Mouse (Mus musculus) layer of hippocampus, adult 9-11 months (tissue): ENCODE data around the gene Cdh23.

Experiments used
- DNase-seq: peaks from one replicate; pipeline ENCODE4 v3.0.0; 2022

Gene Cdh23

DNA sequence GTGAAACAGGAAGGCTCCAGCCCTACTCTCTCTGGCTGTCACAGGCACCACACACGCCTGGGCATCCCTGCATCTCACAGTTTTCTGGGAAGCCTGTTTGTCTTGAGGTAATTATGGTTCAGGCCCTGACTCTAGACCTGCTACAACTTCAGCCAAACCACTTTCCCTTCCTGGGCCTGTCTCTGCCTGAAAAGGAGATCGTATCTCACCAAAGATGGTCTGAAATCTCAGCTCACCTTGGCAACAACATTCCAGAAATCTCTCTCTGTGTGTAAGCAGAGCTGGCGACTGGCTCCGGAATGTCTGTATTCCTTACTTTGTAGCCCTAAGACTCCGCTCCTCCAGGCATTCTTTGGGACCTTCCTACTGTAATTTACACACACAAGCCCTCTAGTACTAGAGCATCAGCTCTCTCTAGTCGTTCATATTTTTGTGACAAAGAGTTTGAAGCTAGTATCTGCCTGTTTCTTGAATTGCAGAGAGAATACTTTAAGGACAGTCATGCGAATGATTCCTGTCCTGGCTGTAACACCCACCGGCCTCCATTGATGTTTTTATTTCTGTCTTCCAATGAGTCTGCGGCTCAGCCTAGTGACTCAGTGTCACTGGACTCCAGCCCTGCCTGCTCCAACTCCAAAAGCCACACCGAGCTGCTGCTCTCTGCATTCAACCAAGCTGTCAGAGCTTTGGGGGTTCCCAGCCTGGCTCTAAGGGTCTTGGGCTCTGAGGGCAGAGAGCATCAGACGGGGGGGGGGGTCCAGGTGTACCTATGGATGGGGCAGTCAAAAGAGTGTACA lies 341.2 kb downstream of the Cdh23 start:
- DNase-seq = no peak

DNA sequence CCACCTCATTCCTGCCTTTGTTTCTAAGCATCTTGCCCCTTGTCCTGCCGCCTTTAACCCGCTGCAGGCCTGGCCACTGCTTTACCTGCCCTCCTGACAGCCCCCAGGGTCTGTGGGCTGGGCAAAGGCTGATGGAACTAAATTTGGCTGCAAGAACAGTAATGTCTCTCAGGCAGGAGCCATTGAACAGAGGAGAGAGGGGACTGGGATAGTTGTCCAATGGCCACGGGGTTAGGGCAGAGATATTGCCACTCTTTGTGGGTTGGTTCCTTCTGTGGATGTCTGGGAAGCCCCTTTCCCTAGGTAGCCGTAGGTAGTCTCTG lies 342.3 kb downstream of the Cdh23 start:
- no peak for DNase-seq

- no peak for DNase-seq
Measured at GRCm38 (mm10) chr10:60353241-60354002, 342.9 kb downstream of the Cdh23 start.

- DNase-seq = no peak
Measured at GRCm38 (mm10) chr10:60351761-60352455, 344.4 kb downstream of the Cdh23 start.

- no peak for DNase-seq
Measured at GRCm38 (mm10) chr10:60351248-60351647, 345.0 kb downstream of the Cdh23 start.

- no peak for DNase-seq
Measured at GRCm38 (mm10) chr10:60350805-60351167, 345.5 kb downstream of the Cdh23 start.

DNA sequence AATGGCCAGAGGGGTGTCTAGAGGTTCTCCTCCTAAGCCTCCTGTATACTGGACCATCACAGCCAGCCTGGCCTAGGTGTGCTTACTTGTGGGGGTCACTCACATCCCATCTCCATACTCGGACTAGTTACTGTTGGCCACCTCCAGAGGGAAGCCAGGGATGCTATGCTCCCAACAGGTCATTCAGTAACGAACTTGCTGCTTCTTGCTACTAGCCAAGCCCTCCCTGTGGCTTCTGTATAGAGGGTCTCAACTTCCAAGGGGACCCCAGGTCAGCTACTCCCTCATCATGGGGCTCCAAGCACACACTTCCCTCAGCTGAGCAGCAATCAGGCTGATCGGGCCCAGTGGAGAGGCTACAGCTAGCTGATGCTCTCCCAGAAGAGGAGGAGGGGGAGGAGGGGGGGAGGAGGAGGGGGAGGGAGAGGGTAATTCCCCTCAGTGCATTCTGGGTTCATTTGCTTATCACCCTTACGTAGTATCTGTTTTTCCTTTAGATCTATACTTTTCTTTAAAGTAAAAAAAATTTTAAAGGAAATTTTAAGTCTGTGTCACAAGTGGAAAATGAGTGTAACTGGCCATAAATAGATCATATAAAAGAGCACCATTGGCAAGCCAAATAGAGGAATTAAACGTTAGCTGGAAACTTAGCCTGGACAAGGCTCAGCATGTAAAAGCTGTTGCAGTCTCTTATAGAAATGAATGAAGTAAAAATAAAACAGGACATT lies 346.0 kb downstream of the Cdh23 start:
- DNase-seq = no peak

DNA sequence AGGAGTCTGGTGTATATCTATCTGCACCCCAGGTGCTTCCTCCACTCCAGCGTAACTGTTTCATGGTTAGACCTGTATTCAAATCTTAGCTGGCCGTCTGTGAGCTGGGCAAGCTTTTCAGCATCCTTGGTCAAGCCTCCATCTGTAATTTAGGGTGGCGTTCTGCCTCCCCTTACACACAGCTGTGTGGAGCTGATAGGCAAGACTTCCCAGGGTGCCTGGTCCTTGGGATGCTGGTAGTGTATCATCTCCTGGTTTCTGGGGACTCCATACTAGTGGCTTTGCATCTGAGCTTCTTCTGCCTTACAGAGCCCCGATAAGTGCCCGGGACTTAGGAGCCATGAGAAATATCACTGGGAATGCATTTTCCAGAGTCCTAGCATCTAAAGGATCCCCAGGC lies 346.6 kb downstream of the Cdh23 start:
- no peak for DNase-seq

DNA sequence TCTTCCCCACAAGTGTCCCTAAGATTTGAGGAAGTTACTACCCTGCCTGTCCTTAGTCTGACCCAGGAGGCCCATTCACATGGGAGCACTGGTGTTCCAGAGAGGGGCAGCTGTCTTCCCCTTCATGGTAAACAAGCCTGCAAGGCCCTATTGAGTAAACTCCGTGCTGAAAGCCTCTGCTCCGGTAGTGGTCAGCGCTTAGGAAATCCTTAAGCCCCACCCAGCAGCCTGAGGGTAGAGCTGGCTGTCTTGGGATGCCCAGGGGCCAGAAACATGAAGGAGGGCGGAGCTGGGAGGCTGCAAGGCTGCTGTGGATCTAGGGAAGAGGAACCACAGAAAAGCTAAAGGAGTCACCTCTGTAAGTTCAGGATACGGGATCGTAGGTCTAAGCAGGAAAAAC lies 347.2 kb downstream of the Cdh23 start:
- peak; percentile 80 for DNase-seq

DNA sequence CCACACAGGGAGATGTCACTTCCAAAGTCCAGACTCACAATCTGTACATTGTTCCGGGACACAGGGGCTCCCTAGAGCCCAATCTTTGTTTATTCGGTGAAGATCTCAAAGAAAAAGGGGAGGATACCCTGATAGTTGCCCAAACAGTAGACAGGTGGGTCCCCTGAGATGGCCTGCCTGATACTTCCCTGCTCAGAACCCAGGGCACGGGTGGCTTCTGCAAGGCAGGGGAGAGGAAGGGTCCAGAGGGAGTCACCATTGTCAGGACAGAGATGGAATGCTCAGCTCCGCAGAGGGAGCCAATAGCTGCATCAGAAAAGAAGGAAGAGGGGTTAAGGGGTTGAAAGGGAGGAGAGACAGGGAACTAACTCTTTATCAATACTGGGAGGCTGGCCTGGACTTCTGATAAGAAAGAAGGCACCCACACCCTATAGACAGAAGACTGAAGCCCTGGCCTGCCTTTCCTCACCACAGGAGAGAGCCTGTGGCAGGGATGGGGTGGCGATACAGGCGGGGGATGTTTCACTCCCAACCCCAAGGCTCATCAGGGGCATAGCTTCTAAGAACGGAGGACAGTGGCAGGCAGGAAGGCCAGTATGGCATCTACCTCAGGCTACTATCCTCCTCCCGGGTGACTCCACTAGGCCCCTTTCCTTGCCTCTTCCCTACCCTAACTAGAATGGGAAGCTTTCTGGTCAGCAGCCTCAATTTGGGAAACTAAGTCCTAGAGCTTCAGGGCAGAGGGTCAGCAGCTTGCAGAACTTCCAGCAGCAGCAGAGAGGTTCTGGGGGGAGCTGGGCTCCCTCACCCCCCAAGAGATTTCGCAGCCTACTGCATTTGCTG lies 348.3 kb downstream of the Cdh23 start:
- DNase-seq = no peak

- peak; percentile 85 for DNase-seq
Measured at GRCm38 (mm10) chr10:60346701-60347405, 349.4 kb downstream of the Cdh23 start, which contains the start of gene Vsir. Gene Vsir (plus strand): TSS chr10:60346851.

- no peak for DNase-seq
Measured at GRCm38 (mm10) chr10:60346056-60346455, 350.2 kb downstream of the Cdh23 start.

GRCm38 (mm10) chr10:60344111-60344510 lies 352.2 kb downstream of the Cdh23 start:
- peak; percentile 67 for DNase-seq

DNA sequence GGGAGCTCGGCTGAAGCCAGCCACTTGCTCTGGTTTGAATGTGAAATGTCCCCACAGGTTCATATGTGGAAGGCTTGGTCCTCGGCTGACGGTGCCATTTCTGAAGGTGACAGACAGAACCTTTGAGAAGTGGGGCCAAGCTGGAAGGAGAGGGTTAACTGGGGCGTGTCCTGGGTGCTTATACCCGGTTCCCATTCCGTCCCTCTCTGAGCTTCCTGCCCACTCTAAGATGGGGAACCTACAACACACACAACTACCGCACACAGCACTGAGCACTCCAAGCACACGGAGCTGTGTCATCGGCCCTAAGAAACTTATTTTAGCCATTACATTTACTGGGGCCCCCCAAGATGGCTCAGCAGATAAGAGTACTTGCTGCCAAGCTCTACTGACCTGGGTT lies 354.8 kb downstream of the Cdh23 start:
- DNase-seq = no peak

DNA sequence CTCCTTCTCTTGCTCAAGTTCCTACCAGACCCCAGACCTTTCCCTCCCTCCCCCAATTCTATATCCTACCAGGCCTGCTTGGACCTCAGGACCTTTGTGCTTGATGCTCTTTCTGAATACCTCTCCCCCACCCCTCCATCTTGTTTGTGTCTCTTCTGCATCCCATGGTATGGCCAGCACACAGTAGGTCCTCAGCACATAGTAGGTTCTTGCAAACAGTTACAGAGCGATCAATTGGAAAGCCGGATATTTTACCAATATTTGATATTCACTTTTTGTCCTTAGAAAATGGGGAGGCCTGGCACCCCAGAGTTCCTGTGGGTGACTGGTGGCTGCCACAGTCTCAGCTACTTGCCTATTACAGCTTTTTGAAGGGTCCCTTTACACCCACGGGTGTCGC lies 361.3 kb downstream of the Cdh23 start:
- no peak for DNase-seq

GRCm38 (mm10) chr10:60334583-60334982 lies 361.7 kb downstream of the Cdh23 start:
- no peak for DNase-seq

- DNase-seq = no peak
Measured at GRCm38 (mm10) chr10:60328963-60329650, 367.2 kb downstream of the Cdh23 start.

GRCm38 (mm10) chr10:60316166-60316565 lies 380.1 kb downstream of the Cdh23 start:
- no peak for DNase-seq

- peak; percentile 81 for DNase-seq
Measured at GRCm38 (mm10) chr10:60313606-60314005, 382.7 kb downstream of the Cdh23 start.

- DNase-seq = no peak
Measured at GRCm38 (mm10) chr10:60310629-60311028, 385.7 kb downstream of the Cdh23 start.
